Mouse (Mus musculus): ENCODE measurements around the gene Sacs.
A peak's percentile ranks its signal among the peaks of the same experiment; 100 is the strongest.
"Not testable (repeated sequence)": the region's sequence is repeated elsewhere in the genome, so short reads cannot be mapped to it uniquely, and the experiment has no call there.

Gene Sacs

DNA sequence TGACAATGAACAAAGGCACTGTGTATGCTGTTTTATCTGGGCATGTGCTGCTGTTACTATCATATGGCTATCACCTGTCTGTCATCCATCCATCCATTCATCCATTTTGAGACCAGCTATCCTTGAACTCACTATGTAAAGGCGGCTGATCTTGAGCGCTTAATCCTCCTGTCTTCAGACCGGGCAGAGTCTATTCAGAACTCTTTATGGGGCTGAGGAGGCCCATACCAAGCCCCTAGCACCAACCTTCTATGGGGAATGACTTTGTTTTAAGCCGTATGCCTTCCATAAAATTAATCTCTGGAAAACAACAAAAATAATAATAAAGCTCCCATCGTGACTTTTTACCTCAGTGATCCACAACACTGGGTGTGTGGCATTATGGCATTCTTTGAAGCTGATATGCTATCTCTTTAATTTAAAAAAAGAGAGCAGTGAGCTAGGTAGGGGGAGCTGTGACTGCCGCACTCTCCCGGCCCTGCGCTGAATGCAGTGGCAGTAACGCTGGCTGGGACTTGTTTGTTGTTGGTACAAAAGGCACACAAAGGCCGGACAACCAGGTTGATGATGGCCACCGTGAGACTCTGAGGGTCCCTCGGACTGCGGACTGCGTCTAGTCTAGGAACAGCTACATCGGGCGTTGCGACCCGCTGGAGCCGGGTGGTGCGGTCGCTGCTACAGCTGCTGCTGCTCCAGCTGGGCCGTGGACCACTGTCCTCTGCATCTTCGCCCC lies at the start of gene Sacs:
Sacs (plus strand) TSS at position 464 of the 733 bp plus-strand sequence.
- no peak for DNase-seq (ENCODE audit: low read depth)

DNA sequence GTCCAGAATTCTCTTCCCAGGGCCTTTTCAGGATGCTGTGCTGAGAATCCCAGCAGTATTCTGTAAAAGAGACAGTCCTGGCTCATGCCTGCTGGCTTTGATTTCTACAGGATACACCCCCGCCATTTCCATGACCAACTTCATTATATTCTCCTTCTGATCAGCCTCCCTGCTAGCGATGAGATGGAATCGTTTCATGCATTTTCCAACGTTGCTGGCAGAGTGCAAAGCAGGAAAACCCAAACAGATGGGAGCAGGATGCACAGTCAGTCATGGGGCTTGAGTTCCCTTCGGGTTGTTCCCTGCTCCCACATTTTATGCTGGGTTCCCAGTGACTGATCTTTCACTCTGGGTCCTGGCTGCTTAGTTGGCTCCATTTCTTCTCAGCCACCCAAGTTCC lies 47.3 kb upstream of the Sacs start:
- no peak for DNase-seq (ENCODE audit: low read depth)

DNA sequence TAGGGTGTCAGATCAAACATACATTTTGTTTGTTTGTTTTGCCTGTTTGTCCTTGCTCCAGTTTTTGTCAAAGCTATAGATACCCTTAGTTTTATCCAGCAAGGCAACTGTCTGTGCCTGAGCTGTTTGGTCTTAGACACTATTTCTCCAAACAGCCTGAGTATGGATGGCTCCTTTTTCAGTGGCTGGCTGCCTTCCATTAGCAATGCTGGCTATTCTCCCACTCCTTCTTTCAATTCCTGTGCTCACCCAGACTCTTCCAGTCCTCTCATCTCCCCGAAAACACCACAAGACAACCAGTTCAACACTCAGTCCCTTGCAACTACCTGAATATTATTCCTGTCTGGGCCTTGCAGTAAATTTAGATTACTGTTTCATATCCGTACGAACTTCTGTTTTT lies 46.2 kb upstream of the Sacs start:
- no peak for DNase-seq (ENCODE audit: low read depth)

DNA sequence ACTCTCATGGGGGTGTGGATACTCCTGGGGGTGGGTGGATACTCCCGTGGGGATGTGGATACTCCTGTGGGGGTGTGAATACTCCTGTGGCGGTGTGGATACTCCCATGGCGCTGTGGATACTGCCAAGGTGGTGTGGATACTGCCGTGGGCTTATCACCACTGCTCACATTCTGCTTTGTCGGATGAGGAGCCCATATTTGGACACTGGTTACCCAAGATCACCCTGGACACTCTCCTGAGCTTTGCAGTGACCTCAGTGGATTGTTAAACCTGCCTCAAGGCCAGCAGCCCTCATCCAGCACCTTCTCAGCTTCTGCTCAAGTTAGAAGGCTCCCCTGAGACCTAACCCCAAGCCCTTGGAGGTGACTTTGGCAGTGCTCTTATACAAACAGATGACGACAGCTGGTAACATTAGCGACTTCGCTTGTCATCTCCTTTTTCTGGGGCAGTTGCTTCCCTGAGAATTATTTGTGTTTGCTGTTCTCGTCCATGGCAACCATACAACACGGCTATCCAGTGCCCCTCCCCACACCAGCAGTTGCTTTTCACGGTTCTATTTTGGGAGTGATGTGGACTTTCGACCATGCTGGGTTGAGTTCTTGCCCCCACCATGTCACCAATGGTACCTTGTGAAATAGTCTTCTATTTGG lies 40.2 kb upstream of the Sacs start:
- DNase-seq (ENCODE audit: low read depth), result no peak

DNA sequence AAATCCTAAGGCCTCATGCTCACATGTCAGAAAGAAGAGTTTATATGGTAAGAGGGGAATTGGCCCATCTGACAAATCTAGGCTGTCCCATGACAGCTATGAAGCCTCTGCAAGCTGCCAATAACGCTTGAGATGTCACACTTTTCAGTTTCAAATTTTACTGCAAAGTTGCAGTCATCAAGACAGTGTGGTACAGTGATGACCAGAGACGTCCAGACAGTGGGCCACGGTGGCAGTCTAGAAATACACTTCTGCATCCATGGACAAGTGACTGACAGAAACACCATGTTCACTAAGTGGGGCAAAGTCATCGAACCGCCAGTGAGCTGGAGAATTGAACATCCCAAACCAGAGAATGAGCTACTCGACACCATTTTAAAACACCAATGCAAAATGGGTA lies 37.5 kb upstream of the Sacs start:
- no peak for DNase-seq (ENCODE audit: low read depth)

DNA sequence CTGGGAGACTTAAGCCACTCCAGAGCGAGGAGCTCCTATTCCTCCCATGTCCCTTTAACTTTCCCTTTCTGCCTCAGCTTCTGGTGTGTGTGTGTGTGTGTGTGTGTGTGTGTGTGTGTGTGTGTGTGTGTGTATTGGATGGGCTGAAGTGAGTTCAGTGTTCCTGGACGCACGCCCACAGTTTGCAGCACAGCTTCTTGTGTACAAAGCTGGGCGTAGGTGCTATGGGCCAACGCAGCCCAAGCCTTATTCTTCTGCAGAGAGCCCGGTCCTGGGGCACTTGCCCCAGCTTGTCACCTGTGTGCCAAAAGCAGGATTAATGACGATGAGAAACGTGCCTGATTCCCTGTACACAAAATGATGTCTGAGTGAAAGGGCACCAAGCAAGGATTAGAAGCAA lies 31.9 kb upstream of the Sacs start:
- no peak for DNase-seq (ENCODE audit: low read depth)

DNA sequence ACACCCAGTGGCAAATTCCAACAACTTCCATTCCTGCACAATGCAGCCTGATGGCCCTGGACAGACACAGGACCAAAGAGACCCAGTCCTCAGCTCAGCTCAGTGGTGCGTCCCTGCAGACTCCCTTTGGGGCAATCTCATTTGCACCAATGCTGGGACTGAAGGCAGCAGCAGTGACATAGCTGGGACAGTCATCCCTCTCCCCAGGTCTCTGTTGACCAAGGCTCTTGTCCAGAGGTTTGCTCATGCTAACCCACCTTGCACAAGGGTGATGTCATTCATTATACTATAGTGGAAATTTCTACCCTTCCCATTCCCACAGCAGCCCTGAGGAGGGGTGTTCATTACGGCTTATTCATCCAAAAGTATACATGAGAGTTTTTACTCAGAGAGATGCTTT lies 29.6 kb upstream of the Sacs start:
- no peak for DNase-seq (ENCODE audit: low read depth)

DNA sequence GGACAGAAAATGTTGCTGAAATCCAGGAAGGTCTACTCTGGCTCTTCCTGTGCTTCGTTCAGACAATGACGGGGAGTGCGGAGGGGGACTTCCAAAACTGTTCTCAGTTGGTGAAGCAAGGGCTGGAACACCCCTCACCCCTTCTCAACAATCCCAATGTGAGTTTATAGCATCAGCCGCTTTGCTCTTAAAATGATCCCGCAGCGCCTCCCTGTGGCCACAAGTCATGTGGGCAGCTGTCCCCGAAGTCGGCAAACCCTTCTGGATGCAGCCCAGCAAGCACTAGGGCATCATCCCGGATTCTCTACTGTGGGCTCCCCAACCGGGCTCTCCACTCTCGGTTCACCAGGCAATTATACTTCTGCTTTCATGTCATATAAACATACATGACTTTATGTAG lies 25.9 kb upstream of the Sacs start:
- DNase-seq (ENCODE audit: low read depth), result peak; percentile 77

DNA sequence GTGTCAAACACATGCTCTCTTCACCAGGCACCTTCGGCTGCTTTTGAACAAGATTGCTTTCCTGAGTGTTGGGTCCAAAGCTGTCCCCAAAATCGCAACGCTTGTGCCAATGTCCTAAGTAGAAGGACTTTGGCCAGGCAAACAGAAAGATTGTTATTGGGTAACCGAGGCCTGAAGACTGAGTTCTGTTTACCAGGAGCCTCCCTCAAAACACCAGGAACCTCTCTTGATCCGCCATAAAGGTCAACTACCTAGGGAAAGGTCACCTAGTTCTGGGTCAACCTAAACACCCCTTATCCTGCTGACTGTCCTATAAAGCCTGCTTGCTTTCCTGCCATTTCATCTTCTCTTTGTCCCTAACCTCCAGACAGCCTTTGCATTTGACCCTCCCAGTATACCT lies 13.5 kb upstream of the Sacs start:
- DNase-seq (ENCODE audit: low read depth), result no peak

DNA sequence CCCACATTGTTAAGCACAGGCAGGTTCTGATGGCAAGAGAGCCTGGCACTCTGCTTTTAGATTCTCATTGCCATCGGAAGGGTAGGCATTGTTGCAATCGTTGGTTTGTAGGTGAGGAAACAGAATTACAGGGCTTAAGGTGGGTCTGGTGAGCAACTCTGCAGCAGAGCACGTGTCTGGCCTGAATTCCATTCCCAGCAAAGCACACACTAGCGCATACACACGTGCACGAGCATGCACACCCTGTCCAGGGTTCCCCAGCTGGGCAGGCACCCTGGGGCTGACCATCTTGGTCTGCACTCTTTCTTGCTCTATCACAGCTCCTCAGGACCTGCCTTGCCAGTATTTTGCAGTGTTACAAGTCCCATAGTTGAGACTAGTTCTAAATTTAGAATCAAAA lies 13.1 kb upstream of the Sacs start:
- DNase-seq (ENCODE audit: low read depth), result no peak

DNA sequence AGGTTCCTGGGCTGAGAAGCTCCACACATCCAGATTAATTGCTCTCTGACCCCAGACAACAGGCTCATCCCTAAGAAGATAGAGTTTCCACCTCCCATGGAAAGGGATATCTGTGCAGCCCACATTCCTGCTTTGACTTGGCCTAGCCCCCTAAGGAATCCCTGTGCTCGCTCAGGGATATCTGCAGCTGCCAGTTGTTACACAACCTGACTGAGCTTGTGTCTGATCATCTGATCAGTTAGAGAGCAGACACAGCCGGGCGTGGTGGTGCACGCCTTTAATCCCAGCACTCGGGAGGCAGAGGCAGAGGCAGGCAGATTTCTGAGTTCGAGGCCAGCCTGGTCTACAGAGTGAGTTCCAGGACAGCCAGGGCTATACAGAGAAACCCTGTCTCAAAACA lies 10.9 kb upstream of the Sacs start:
- DNase-seq (ENCODE audit: low read depth), result not testable (repeated sequence)

DNA sequence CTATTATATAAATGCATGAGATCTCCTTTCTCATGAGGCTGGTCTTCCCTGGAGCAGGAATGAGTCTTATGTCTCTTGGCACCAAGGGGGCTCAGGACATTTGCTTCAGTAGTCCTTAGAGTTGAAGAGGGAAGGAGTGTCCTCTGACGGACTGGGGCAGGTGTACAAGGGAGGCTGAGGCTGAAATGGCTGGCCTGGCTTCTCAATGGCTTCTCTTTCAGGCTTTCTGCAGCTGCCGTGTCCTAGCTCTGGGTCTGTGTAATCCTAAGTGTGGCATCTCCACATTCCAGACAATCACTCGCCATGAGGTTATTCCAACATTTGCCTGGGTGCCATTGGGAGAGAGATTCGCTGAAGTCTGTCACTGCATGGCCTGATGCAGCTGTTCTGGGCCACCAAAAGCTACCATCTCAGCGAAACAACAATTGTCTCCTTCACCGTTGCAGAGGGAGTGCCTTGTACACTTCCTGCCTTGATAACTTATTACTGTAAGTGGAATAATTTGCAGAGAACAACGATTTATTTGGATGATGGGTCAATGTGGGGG lies 9.2 kb upstream of the Sacs start:
- no peak for DNase-seq (ENCODE audit: low read depth)

DNA sequence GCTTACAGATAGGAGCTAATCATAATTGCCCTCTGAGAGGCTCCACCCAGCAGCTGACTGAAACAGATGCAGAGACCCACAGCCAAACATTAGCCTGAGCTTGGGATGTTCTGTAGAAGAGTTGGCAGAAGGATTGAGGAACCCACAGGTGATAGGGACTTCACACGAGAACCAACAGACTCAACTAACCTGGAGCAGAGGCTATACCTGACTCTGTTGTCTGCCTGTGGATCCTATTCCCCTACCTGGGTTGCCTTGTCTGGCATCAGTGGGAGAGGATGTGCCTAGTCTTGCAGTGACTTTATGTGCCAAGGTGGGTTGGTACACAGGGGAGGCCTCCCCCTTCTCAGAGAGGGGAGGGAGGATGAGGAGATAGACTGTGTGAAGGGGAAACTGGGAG lies 5.7 kb upstream of the Sacs start:
- DNase-seq (ENCODE audit: low read depth), result no peak

DNA sequence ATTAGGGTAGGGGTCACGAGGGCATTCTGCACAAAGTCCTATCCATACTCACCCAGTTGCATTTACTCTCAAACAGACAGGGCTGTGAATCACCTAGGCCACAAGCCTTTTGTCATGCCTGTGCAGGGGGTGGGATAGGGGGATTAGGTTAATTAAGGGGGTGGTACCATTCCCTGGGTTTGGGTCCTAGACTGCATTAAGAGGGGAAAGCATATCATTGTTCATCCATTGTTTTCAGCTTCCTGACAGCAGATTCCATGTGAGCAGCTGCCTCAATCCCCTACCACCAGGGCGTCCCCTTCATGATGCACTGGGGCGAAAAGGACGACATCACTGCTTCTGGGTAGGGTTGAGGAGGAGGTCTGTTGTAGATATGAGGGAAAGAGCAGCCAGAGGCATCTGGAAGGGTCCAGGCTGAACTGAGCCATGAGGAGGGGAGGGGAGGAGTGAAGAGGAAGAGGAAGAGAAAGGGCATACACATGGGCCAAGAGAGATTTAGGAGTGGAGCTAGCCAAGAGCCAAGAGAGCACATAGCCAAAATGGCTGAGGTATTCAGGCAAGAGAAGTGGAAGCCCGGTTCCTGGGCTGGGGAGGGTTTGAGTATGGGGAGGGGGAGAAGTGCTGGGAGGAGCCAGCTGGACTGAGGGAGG lies 3.8 kb upstream of the Sacs start:
- no peak for DNase-seq (ENCODE audit: low read depth)

DNA sequence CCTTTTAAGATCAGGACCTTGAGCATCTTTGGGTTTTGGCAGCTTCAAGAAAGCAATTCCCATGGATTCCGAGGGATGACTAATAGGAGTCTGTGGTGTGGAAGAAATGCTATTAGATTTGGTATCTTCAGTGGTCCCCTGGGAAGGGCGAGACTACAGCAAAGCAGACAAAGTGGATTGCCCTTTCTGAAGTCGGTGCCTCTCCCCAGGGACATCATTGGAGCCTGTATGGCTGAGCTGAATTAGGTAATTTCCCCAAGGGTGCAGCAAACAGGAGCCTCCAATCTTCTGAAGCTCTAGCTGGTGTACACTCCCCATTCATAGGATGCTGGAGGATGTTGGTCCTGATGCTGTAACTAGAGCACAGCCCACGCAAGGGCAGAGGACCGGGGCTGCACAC lies 847 bp upstream of the Sacs start:
- no peak for DNase-seq (ENCODE audit: low read depth)

DNA sequence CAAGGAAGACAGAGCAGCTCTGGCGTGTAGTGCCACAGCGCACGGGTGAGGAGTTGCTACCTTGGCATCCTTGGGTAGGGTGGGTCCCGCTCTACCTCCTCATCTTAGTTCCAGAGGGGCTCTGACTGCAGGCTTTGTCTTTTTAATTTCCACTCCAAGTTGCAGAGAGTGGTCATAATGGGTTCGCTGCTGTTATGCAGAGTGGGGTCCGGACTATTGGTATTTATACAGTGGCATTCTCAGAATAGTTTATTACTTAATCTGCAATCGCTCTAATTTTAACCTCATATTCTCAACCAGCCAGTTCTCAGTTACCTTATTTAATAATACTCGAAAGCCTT lies 440 bp downstream of the Sacs start:
- DNase-seq (ENCODE audit: low read depth), result no peak

DNA sequence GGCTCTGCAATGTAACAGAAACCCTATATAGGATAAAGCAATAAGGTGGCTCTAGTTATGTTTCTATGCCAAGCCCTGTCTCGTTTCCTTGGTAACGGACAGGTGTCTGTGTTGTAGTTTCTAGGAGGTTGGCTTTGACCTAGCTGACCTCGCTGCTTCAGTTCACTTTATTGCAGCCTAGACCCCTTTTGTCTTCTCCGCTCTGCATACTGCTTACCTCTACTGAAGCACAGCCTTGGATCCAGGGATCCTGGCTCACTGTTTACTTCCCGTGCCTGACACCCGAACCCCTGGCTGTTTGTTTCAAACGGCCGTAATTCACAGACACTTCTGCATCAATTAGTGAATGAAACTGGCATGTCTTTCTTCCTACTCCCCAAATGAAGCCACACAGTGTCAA lies 5.1 kb downstream of the Sacs start:
- no peak for DNase-seq (ENCODE audit: low read depth)

DNA sequence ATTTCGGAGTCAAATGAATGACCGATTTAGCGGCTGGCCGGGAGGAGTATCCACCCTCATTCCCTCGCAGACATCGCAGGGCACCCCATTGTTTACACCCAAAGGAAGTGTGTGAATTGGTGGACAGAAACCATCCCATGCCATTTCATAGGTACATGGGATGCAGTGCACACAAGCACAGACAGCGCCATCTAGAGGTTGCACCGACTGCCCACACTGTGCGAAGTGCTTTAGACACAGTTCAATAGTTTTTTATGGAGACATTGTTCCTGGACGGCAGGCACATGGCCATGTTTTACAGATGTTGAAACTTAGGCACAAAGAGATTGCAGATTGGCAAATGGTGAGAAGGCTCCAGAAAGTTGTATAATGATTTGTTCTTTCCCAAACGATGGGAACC lies 5.6 kb downstream of the Sacs start:
- DNase-seq (ENCODE audit: low read depth), result peak; percentile 45

DNA sequence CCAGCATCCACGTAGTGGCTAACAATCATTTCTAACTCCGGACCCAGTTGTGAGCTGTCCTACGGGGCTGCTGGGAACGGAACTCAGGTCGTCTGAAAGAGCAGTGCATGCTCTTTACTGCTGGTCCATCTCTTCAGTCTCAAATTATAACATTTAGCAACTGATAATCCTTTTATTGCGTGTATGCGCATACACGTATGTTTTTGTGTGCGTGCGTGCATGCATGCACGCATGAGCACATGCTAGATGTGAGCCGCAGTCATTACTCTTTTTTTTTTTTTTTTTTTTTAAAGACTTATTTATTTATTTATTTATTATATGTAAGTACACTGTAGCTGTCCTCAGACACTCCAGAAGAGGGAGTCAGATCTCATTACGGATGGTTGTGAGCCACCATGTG lies 12.2 kb downstream of the Sacs start:
- DNase-seq (ENCODE audit: low read depth), result not testable (repeated sequence)

DNA sequence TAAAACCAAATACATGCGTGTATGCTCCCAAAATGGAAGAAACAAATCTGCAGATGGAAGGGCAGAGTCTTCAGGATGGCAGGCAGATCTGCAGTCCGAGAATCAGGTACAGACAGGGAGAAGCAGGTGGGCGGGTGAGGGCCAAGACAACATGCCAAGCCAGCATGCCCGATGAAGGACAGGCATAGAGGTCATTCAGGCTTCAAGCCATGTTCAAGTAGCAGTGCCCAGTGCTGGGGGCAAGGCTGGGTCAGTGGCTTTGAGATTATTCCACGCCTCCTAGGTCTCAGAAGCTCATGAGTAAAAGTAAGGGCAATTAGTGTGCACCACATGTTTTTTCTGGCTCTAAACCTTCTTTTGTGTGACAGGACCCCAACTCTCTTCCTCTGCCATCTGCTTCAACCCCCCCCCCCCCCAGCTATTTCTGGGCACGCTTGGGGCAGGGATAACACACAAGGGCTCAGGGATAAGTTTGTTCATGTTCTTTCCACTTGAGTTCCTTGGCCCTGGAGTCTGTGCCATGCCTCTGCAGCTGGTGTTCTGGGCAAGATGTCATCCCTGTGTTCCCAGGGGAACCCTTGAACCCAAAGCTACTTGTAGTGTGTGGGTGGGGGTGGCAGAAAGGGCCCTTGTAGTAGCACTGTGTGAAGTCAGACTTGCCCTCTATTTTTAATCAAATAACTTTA lies 16.8 kb downstream of the Sacs start:
- no peak for DNase-seq (ENCODE audit: low read depth)

DNA sequence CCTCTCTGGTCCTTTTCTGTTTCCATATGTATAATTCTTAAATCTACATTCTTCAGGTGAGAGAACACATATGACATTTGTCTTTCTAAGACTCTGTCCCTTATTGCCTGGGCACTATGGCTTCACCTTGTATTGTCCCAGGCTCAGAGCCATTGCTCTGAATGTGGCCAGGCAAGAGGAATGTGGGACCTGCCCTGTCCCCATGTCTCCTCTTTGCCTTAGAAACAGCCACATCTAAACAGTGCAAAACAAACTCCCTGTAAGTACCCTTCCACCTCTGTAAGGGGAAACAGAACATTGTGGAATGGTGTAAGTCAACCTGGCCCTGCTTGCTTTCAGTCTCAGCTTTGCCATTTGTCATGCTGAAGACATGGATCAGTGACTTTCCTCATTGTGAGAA lies 17.4 kb downstream of the Sacs start:
- DNase-seq (ENCODE audit: low read depth), result no peak

DNA sequence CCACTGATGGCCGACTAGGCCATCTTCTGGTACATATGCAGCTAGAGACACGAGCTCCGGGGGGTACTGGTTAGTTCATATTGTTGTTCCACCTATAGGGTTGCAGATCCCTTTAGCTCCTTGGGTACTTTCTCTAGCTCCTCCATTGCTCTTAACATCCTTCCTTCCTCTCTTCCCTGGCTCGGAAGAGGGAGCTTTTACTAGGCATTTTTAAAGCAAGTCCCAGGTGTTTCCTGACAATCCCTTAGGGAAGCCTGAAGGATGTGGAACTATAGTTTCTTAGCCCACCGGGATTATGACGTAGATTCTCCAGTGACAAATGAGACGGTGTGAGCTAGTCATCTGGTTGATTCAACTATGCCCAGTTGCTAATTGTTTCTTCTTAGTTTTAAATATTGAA lies 19.2 kb downstream of the Sacs start:
- not testable (repeated sequence) for DNase-seq (ENCODE audit: low read depth)

DNA sequence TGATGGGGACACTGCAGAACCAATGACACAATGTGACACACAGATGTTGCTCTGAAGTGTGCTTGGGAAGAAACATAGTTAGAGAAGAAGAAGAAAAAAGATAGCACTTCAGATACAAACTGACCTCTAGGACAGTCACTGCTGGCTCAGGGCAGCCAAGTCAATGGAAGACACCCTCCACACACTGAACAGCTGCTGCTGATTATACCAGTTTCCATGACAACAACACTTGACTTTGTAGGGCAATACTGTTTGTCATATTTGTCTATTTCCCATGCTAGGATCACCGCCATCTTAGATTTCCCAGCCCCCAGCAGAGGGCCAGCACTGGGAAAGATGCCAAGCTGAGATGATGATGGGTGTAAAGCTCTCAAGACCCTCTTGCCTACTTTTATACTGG lies 22.7 kb downstream of the Sacs start:
- no peak for DNase-seq (ENCODE audit: low read depth)
